Mouse (Mus musculus): ENCODE data around the gene Pard3.

DNA sequence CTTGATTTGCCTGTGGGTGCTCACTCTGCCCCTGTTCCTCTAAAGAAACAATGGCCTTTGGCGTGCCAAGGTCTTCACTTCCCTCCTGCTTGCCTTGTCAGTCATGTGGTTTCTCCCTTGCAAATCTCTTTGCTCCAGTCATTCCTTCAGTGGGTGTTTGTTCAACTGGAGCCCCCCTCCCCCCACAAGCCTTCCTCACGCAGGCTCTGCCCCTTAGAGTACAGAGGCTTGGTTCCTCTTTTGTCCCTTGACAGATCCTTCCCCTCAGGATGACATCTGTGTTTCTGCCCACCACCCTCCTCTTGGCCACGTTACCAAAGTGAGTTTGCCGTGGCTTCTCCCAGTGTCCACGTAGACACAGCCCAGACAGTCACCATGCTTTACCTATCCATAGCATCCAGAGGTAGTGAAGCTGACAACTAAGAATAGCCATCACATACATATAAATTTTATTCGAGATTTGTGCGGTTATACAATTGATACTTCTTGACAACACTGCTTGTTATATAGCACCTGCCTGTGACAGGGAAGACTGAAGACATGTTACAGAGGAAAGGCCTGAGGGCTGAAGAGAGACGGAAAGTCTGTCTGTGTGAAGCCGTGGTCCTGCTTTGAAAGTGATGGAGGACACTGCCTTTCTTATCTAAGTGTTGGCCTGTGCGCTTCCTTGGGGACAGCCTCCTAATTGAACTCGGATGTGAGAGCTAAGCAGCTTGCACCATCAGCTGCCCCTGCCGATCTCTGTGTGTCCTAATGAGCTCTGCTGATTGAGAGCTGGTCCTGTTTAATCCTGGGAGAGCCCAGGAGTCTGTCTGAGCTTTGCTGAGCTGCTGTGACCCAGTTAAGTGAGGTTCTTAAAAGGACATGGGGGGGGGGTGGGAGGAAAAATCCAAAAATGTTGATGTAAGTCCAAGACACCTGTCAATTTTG, 266.8 kb downstream of the Pard3 start:
- no peak for TF ChIP-seq CTCF (conservative IDR thresholded peaks at IDR 0.05; ENCODE audit: insufficient read depth, insufficient read length, low read depth, low read length)
- TF ChIP-seq POLR2A (IDR thresholded peaks at IDR 0.05; ENCODE audit: low read depth, low read length), result no peak
